Mouse (Mus musculus) testis, adult 2 months (tissue): Measurements from ENCODE around the gene Armc5. TPM values are rescaled to one million over a fixed set of nuclear protein-coding genes. Genes with fewer than 3 reads are reported as not detected.

ENCODE experiments used
- H3K27ac ChIP-seq: fragments of 200-500 bp; 2 replicates; pipeline ENCODE4 v1.5.1; 2012; ENCODE audit warnings: low read depth, low read length; ENCODE audit not compliant: control insufficient read depth, insufficient read depth
- H3K27me3 ChIP-seq: fragments of 200-500 bp; 2 replicates; pipeline ENCODE4 v1.6.1; 2012; ENCODE audit warnings: mild to moderate bottlenecking, low read length, moderate library complexity; ENCODE audit not compliant: control insufficient read depth, insufficient read depth
- H3K36me3 ChIP-seq: fragments of 200-500 bp; 2 replicates; pipeline ENCODE4 v1.6.1; 2012; ENCODE audit warnings: mild to moderate bottlenecking, low read length; ENCODE audit not compliant: control insufficient read depth, insufficient read depth
- H3K4me1 ChIP-seq: fragments of 200-500 bp; 2 replicates; pipeline ENCODE4 v1.6.1; 2012; ENCODE audit warnings: low read length; ENCODE audit not compliant: control insufficient read depth, insufficient read depth
- H3K4me3 ChIP-seq: fragments of 200-500 bp; 2 replicates; pipeline ENCODE4 v1.5.1; 2012; ENCODE audit warnings: low read depth, mild to moderate bottlenecking, low read length, moderate library complexity, mixed read lengths; ENCODE audit not compliant: control insufficient read depth
- CTCF ChIP-seq: fragments of 200-500 bp; IDR thresholded peaks from 2 replicates; pipeline ENCODE4 v1.5.1; 2012; ENCODE audit warnings: low read depth, mild to moderate bottlenecking, inconsistent platforms, low read length, moderate library complexity; ENCODE audit not compliant: control insufficient read depth, insufficient read depth, insufficient replicate concordance
- POLR2A ChIP-seq: fragments of 200-500 bp; IDR thresholded peaks from 2 replicates; pipeline ENCODE4 v1.6.1; 2012; ENCODE audit warnings: low read depth, mild to moderate bottlenecking, inconsistent platforms, low read length, moderate library complexity; ENCODE audit not compliant: control insufficient read depth
- polyA plus RNA-seq: library from polyadenylated mRNA; depleted of rRNA; stranded (reverse); fragments of >200 nt; gene quantifications from 2 replicates; pipeline ENCODE4 v1.2.3, GENCODE M21; 2012

The Armc5 gene
- polyA plus RNA-seq, 1 experiment = 11.4 TPM

DNA sequence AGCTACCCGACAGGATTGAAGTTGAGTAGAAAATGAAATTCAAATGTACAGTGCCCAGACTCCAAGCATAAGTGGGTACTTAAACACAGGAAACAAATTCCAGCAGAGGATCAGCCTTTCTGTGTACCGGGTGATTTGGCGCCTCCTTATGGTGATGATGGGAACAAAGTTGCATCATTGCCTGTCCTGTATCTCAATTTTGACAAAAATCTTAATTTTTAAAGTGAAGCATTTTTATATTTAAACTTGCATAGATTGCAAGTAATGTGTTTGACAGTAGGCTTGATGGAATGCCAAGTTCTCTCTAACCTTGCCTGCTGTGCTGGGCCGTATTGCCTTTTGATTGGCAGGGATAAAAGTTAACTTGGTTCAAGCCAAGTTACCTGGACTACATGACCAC is 1.8 kb downstream of the Armc5 start:
- no peak overlapping the region for H3K27ac ChIP-seq
- H3K27me3 ChIP-seq = no peaks in the 10 kb centered on the region
- peak overlapping the region; percentile 50; the same call in 1 of the 2 replicates for H3K4me3 ChIP-seq
- TF ChIP-seq POLR2A = no peak
- no peak for TF ChIP-seq CTCF
- no peaks in the 10 kb centered on the region for H3K36me3 ChIP-seq
- H3K4me1 ChIP-seq = peaks cover 4% of the 10 kb centered on the region

DNA sequence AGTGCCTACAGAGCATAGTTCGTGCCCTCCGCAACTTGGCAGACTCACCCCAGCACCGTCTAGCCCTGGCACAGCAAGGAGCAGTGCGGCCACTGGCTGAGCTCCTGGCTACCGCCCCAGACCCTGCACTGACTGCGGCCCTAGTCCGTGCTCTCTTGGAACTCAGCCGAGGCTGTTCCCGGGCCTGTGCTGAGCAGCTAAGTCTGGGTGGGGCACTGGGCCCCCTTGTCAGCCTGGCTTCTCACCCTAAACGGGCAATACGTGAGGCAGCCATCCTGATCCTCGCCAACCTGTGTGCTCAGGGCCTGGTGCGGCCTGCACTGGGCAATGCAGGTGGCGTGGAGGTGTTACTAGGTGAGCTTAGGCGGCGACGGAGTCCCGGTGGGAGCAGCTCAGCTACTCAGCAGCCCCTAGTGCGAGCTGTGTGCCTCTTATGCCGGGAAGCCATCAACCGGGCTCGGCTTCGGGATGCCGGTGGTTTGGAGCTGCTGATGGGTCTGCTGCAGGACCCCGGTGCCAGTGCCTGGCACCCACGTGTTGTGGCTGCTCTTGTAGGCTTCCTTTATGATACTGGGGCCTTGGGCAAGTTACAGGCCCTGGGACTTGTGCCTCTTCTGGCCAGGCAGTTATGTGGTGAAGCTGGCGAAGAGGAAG is 3.1 kb downstream of the Armc5 start:
- H3K27me3 ChIP-seq = no peaks in the 10 kb centered on the region
- no peak for TF ChIP-seq POLR2A
- no peak for TF ChIP-seq CTCF
- H3K36me3 ChIP-seq = no peaks in the 10 kb centered on the region
- H3K27ac ChIP-seq = no peak overlapping the region
- H3K4me1 ChIP-seq = peaks cover 4% of the 10 kb centered on the region
- peak overlapping the region; percentile 55 for H3K4me3 ChIP-seq

DNA sequence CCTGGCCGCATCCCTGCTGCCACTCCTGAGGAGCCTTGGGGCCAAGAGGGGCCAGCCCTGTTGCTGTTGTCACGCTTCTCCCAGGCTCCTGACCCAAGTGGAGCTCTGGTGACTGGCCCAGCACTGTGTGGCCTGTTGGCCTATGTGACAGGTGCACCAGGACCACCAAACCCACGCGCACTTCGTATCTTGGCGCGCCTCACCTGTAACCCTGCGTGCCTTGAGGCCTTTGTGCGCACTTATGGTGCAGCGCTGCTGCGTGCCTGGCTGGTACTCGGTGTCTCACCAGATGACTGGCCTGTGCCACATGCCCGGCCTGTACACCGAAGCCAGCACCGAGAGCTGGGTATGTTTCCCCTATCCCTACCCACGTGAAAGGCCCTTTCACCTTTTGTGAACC is 5.2 kb downstream of the Armc5 start:
- H3K36me3 ChIP-seq = no peaks in the 10 kb centered on the region

DNA sequence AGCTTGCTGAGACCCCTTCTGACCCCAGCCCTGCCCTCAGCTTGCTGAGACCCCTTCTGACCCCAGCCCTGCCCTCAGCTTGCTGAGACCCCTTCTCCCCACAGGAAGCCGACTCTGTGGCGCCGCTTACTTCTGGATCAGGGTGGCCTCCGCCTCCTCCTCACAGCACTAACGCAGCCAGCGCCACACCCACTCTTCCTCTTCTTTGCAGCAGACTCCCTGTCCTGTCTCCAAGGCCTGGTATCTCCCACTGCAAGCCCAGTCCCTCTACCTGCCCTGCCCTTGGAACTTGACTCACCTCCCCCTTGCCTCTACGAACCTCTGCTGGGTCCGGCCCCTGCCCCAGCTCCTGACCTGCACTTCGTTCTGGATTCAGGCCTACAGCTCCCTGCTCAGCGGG is 6.8 kb downstream of the Armc5 start:
- Histone ChIP-seq H3K4me1 (no peaks in the 10 kb centered on the region; the same call in none of the 2 replicates), H3K36me3 (no peaks in the 10 kb centered on the region)

More for the DNA sequence above, 5.2 kb downstream of the Armc5 start:
- no peak for TF ChIP-seq CTCF
- no peak for TF ChIP-seq POLR2A
- Histone ChIP-seq H3K4me1 (no peaks in the 10 kb centered on the region; the same call in none of the 2 replicates), H3K4me3 (no peak overlapping the region), H3K27me3 (no peaks in the 10 kb centered on the region), H3K27ac (no peak overlapping the region)

DNA sequence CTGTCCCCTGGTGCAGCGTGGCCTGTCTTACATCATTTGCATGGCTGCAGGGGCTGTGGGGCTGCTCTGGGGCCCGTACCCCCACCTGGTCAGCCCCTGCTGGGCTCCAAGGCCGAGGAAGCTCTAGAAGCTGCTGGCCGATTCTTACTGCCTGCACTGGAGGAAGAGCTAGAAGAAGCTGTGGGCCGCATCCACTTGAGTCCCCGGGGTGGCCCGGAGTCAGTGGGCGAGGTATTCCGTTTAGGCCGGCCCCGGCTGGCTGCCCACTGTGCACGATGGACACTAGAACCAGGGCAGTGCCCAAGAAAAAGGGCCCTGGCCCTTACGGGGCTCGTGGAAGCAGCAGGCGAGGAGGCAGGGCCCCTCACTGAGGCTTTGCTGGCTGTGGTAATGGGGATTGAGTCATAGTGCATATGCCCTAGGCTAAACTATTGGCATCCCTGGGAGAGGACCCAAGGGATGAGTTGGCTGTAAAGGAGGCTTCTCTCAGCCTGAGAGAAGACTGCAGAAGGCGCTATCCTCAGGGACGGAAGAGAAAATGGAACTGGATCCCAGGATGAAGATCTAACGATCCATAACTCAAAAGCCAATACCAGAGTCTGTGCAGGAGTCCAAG is 7.4 kb downstream of the Armc5 start:
- Histone ChIP-seq H3K27me3 (no peaks in the 10 kb centered on the region), H3K27ac (no peak overlapping the region), H3K36me3 (no peaks in the 10 kb centered on the region), H3K4me3 (no peak overlapping the region), H3K4me1 (no peaks in the 10 kb centered on the region; the same call in none of the 2 replicates)
- no peak for TF ChIP-seq POLR2A

More for the DNA sequence above, 6.8 kb downstream of the Armc5 start:
- TF ChIP-seq POLR2A = no peak
- TF ChIP-seq CTCF = no peak
- Histone ChIP-seq H3K27ac (no peak overlapping the region), H3K27me3 (no peaks in the 10 kb centered on the region), H3K4me3 (no peak overlapping the region)

DNA sequence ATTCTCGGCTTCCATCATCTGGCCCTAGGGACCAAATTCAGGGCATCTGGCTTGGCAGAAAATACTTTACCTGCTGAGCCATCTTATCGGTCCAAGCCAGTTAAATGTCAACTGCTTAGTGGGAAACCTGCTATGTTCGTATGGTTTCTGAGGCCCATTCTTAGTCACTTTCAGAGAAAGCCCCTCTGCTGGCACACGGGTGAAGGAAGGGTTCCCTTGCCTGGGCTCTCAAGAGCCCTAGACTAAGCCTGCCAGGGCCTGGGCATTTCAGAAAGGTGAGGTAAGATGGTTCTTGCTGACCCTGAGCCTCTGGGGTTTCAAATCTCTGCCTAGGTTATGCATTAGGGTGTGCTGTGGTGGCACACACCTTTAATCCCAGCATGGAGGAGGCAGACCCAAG is 8.4 kb downstream of the Armc5 start:
- H3K4me3 ChIP-seq = no peak overlapping the region
- no peak for TF ChIP-seq CTCF
- H3K27me3 ChIP-seq = no peaks in the 10 kb centered on the region
- H3K27ac ChIP-seq = no peak overlapping the region
- H3K4me1 ChIP-seq = no peaks in the 10 kb centered on the region; the same call in none of the 2 replicates
- H3K36me3 ChIP-seq = no peaks in the 10 kb centered on the region

DNA sequence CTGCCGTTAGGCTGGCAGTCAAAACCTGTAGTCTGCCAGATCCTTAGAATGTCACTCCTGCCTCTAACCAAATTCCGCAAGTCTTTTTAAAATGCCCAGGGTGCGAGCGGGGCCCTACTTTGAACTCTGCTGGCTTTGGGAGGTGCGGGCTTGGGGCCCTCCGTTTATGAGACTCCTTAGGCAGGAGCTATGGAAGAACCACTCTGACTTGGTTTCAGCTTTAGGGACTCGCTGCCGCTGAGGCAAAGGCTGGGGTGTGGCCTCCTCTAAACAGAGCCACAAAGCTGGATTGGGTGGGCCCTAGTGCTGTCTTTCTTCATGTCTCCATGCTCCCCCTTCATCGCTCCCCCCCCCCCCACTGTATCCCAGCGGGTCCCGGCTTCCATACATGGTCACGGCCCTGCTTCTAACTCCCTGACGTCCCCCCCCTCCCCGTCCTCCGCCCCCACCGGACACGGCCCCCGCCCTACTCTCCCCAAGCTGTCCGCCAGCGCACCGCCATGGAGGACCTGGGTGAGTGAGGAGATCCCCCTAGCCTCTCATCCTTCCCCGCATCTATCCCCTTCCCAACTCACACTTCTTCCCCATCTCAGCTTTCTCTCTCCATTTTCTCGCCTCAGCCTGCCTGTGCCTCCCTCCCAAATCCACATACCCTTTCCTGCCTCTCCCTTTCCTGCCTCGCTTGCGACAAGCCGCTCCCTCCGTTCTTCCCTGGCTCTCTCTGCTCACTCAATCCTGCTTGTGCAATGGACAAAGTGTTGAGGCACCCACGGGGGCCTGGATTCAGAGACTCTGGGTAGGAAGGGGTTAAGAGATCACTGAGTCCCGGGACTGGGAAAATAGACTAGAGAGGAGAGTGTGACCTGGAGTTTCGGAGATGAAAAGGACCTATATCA is 9.6 kb downstream of the Armc5 start, which contains the start of gene Tgfb1i1:
TSS of gene Tgfb1i1 (plus strand) at position 317 of the 896 bp plus-strand sequence.
- no peaks in the 10 kb centered on the region; the same call in none of the 2 replicates for H3K4me1 ChIP-seq
- H3K27me3 ChIP-seq = no peaks in the 10 kb centered on the region
- H3K4me3 ChIP-seq = peak within 1 kb of the TSS; percentile 45
- H3K27ac ChIP-seq = peak within 1 kb of the TSS; percentile 54
- no peaks in the 10 kb centered on the region for H3K36me3 ChIP-seq
- TF ChIP-seq POLR2A = no peak; the same call in 1 of the 2 replicates
- no peak for TF ChIP-seq CTCF
